Mouse (Mus musculus) midbrain, embryonic 14.5 days (tissue): ENCODE results near the gene Vasp. TPM values are rescaled to one million over a fixed set of nuclear protein-coding genes. Genes with fewer than 3 reads are reported as not detected.

Experiments
- ATAC-seq: fragments of 200-750 bp; cut with Nextera tagmentation; 2 replicates; pipeline ENCODE4 v1.8.0; 2017; ENCODE audit warnings: moderate number of reproducible peaks, moderate library complexity; ENCODE audit not compliant: low FRiP score, low TSS enrichment
- DNase-seq: peaks from one replicate; pipeline ENCODE4 v3.0.0-alpha.2; 2015
- H3K27ac ChIP-seq: fragments of 300-500 bp; sonication (generic); replicated peaks from 2 replicates; pipeline ENCODE4 v1.5.1; 2014; ENCODE audit warnings: mild to moderate bottlenecking, low read depth, low read length, moderate library complexity
- H3K27me3 ChIP-seq: fragments of 300-500 bp; sonication (generic); 2 replicates; pipeline ENCODE4 v1.6.1; 2014; ENCODE audit warnings: low read length, control low read depth, mixed read lengths; ENCODE audit not compliant: control insufficient read depth, insufficient read depth
- H3K36me3 ChIP-seq: fragments of 300-500 bp; sonication (generic); 2 replicates; pipeline ENCODE4 v1.6.1; 2014; ENCODE audit warnings: low read length, control low read depth; ENCODE audit not compliant: control insufficient read depth, insufficient read depth
- H3K4me1 ChIP-seq: fragments of 300-500 bp; sonication (generic); 2 replicates; pipeline ENCODE4 v1.6.1; 2014; ENCODE audit warnings: mild to moderate bottlenecking, antibody characterized with exemption, low read length, control low read depth; ENCODE audit not compliant: control insufficient read depth, insufficient read depth
- H3K4me2 ChIP-seq: fragments of 300-500 bp; sonication (generic); 2 replicates; pipeline ENCODE4 v1.6.1; 2014; ENCODE audit warnings: mild to moderate bottlenecking, low read length, moderate library complexity
- H3K4me3 ChIP-seq: fragments of 300-500 bp; sonication (generic); replicated peaks from 2 replicates; pipeline ENCODE4 v1.5.1; 2014; ENCODE audit warnings: low read depth, low read length
- H3K9ac ChIP-seq: fragments of 300-500 bp; sonication (generic); replicated peaks from 2 replicates; pipeline ENCODE4 v1.6.1; 2014; ENCODE audit warnings: mild to moderate bottlenecking, low read length, moderate library complexity
- H3K9me3 ChIP-seq: fragments of 300-500 bp; sonication (generic); 2 replicates; pipeline ENCODE4 v1.6.1; 2016; ENCODE audit warnings: low read length, control low read depth, mixed read lengths; ENCODE audit not compliant: control insufficient read depth
- WGBS: fragments of 180-500 bp; shearing (Covaris S2); extraction: QIAGEN DNeasy Blood & Tissue Kit; methylation state at CpG from one replicate; pipeline ENCODE4 v1.1.7; 2014; 5-methylcytosine and 5-hydroxymethylcytosine counted together
- polyA plus RNA-seq: library from polyadenylated mRNA; unstranded; fragments of >200 nt; fragmentation: Nextera tagmentation; extraction: Ambion mirVana; gene quantifications from 2 replicates; pipeline ENCODE4 v1.2.1, GENCODE M21; 2014

Gene Vasp
- polyA plus RNA-seq, 1 experiment from 2014 or later = 28.9 TPM

DNA sequence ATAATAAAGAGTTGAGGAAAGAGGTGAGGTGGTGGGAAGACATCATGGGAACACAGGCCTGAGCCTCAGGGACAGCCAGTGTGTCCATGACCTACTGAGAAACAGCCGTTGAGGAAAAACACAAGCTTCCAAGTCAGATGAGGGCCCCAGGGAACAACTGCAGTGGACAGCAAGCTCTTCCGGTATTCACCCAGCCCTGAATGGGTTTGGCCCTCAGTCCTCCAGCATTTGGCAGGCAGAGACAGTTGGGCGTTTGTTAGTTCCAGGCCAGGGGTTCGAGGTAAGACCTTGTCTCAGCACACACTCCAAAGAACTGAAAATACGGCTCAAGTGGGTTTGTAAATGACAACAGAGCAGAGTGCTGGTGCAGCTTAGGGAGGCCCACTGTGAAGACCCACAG lies 18.2 kb downstream of the Vasp start:
- Histone ChIP-seq H3K4me1 (no peaks in the 10 kb centered on the region), H3K27ac (no peak overlapping the region), H3K4me2 (no peak overlapping the region), H3K4me3 (no peak overlapping the region), H3K27me3 (no peaks in the 10 kb centered on the region), H3K9me3 (no peaks in the 10 kb centered on the region), H3K9ac (no peak overlapping the region), H3K36me3 (peaks cover 31% of the 10 kb centered on the region)
- no peak for ATAC-seq
- 73% methylated on average over 5 of the region's 5 CpGs for WGBS
- DNase-seq = no peak

GRCm38 (mm10) chr7:19252078-19252477 lies 19.5 kb downstream of the Vasp start:
- Histone ChIP-seq H3K4me2 (no peak overlapping the region), H3K4me1 (no peaks in the 10 kb centered on the region), H3K9me3 (no peaks in the 10 kb centered on the region), H3K9ac (no peak overlapping the region), H3K27ac (no peak overlapping the region), H3K27me3 (no peaks in the 10 kb centered on the region), H3K36me3 (peaks cover 25% of the 10 kb centered on the region), H3K4me3 (no peak overlapping the region)
- 80% methylated on average over 4 of the region's 4 CpGs for WGBS
- no peak for DNase-seq
- ATAC-seq = no peak

DNA sequence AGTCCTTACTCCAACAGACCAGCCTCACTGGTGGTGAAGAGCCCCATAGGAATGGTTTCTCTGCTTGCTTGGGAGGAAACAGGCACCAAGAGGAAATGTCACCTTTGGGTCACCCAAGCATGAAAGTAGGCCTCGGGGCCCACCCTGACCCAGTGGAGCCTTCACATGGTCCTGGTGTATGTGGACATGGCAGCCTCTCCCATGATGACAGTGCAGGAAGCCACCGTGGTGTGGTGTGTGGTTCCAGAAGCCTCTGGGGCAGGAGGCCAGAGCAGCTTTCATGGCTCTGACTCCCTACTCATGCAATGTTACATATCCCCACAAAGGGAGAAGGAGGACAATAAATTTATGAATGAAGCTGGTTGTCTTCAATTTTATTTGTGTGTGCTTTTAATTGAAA lies 24.1 kb downstream of the Vasp start:
- Histone ChIP-seq H3K36me3 (peaks cover 19% of the 10 kb centered on the region), H3K4me2 (no peak overlapping the region), H3K4me3 (no peak overlapping the region), H3K27me3 (no peaks in the 10 kb centered on the region), H3K4me1 (no peaks in the 10 kb centered on the region), H3K27ac (no peak overlapping the region), H3K9ac (no peak overlapping the region), H3K9me3 (no peaks in the 10 kb centered on the region)
- 100% methylated on average over 2 of the region's 2 CpGs for WGBS
- ATAC-seq = no peak
- no peak for DNase-seq

DNA sequence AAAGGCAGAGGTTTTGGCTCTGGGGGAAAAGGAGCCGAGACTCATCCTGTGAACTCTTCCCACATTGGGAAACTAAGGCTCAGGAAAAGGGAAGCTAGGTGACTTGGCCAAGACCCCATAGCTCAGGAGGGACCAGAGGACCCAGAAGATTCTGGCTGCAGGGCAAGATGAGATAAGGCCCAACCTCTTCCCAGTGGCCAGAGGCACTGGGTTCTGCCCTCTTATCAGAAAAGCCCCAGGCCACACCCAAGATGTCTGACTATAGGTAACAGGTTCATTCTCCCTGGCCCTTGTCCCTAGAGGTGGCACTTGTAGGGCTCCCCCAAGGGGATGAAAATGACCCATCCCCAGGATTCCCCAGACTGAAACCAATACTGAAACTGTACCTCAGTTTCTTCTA lies 24.8 kb downstream of the Vasp start:
- H3K27me3 ChIP-seq = no peaks in the 10 kb centered on the region
- no peak for DNase-seq
- no peak overlapping the region for H3K4me2 ChIP-seq
- H3K4me3 ChIP-seq = no peak overlapping the region
- peaks cover 19% of the 10 kb centered on the region for H3K36me3 ChIP-seq
- WGBS = 97% methylated on average over 1 of the region's 1 CpGs
- H3K9ac ChIP-seq = no peak overlapping the region
- no peak overlapping the region for H3K27ac ChIP-seq
- ATAC-seq = no peak
- H3K4me1 ChIP-seq = no peaks in the 10 kb centered on the region
- H3K9me3 ChIP-seq = no peaks in the 10 kb centered on the region

- no peaks in the 10 kb centered on the region for H3K9me3 ChIP-seq
- H3K27me3 ChIP-seq = no peaks in the 10 kb centered on the region
- no peak overlapping the region for H3K4me3 ChIP-seq
- DNase-seq (no peak), ATAC-seq (no peak)
- no peak overlapping the region for H3K9ac ChIP-seq
- H3K27ac ChIP-seq = no peak overlapping the region
- H3K36me3 ChIP-seq = peaks cover 19% of the 10 kb centered on the region
- WGBS = 100% methylated on average over 3 of the region's 3 CpGs
- H3K4me2 ChIP-seq = no peak overlapping the region
- no peaks in the 10 kb centered on the region for H3K4me1 ChIP-seq
Measured at GRCm38 (mm10) chr7:19245083-19245482, 26.5 kb downstream of the Vasp start.

GRCm38 (mm10) chr7:19243858-19244257 lies 27.8 kb downstream of the Vasp start:
- WGBS = 79% methylated on average over 5 of the region's 5 CpGs
- no peak for ATAC-seq
- Histone ChIP-seq H3K9ac (no peak overlapping the region), H3K4me2 (no peak overlapping the region), H3K27me3 (no peaks in the 10 kb centered on the region), H3K9me3 (no peaks in the 10 kb centered on the region), H3K36me3 (peaks cover 19% of the 10 kb centered on the region), H3K27ac (no peak overlapping the region), H3K4me1 (no peaks in the 10 kb centered on the region), H3K4me3 (no peak overlapping the region)
- no peak for DNase-seq

GRCm38 (mm10) chr7:19242005-19242404 lies 29.6 kb downstream of the Vasp start:
- Histone ChIP-seq H3K9me3 (no peaks in the 10 kb centered on the region), H3K27ac (no peak overlapping the region), H3K4me3 (no peak overlapping the region), H3K4me2 (no peak overlapping the region), H3K9ac (no peak overlapping the region), H3K4me1 (no peaks in the 10 kb centered on the region), H3K36me3 (peaks cover 13% of the 10 kb centered on the region), H3K27me3 (no peaks in the 10 kb centered on the region)
- DNase-seq (no peak), ATAC-seq (no peak)
- 97% methylated on average over 1 of the region's 1 CpGs for WGBS

DNA sequence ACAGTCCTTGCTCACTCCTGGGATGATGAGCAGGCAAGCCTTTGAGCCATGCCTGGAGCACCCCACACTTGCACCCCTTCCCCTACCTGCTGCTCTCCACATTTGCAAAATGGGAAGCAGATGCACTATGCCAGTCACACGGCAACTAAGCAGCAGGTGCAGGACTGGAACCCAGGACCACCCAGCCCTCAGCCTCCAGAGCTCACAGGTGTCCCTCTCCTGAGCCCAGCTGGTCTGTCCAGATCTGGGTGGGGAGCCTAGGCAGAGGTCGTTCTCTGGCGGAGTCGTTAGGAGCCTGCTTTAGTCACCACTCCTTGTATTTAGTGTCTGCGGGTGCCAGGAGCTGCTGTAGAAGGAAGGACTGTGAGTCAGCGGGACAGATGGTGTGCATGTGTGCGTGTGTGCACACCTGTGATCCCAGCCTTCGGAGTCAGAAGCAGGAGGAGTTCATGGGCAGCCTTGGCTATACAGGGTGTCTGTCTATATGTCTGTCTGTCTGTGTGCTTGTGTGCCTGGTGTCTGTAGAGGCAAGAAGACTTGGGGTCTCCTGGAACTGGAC lies 30.6 kb downstream of the Vasp start:
- WGBS = 92% methylated on average over 8 of the region's 8 CpGs
- no peak for ATAC-seq
- no peak overlapping the region for H3K9ac ChIP-seq

GRCm38 (mm10) chr7:19239986-19240385 lies 31.6 kb downstream of the Vasp start:
- Histone ChIP-seq H3K36me3 (peaks cover 4% of the 10 kb centered on the region), H3K4me1 (no peaks in the 10 kb centered on the region), H3K4me2 (no peak overlapping the region), H3K27ac (no peak overlapping the region), H3K27me3 (no peaks in the 10 kb centered on the region), H3K4me3 (no peak overlapping the region), H3K9me3 (no peaks in the 10 kb centered on the region), H3K9ac (no peak overlapping the region)
- no peak for DNase-seq
- WGBS = 65% methylated on average over 4 of the region's 4 CpGs
- ATAC-seq = no peak

More for the DNA sequence above, 30.6 kb downstream of the Vasp start:
- no peak for DNase-seq
- no peaks in the 10 kb centered on the region for H3K9me3 ChIP-seq
- peaks cover 13% of the 10 kb centered on the region for H3K36me3 ChIP-seq
- no peak overlapping the region for H3K27ac ChIP-seq
- H3K4me1 ChIP-seq = no peaks in the 10 kb centered on the region
- no peaks in the 10 kb centered on the region for H3K27me3 ChIP-seq
- H3K4me3 ChIP-seq = no peak overlapping the region
- H3K4me2 ChIP-seq = no peak overlapping the region
